Mouse (Mus musculus) thymus, adult 2 months (tissue): Measurements from ENCODE around the gene Abcc12.

Experiments
- CTCF ChIP-seq: fragments of 200-500 bp; IDR thresholded peaks from 2 replicates; pipeline ENCODE4 v1.5.1; 2012; ENCODE audit warnings: mild to moderate bottlenecking, control low read depth, low read length, moderate library complexity, borderline replicate concordance; ENCODE audit not compliant: control insufficient read depth, poor library complexity, insufficient read depth; ENCODE audit errors: extremely low read depth
- POLR2A ChIP-seq: fragments of 200-500 bp; IDR thresholded peaks from 2 replicates; pipeline ENCODE4 v1.6.1; 2012; ENCODE audit warnings: mild to moderate bottlenecking, low read length, control low read depth, moderate library complexity; ENCODE audit not compliant: control insufficient read depth, poor library complexity, insufficient read depth; ENCODE audit errors: extremely low read depth

- TF ChIP-seq POLR2A (no peak), CTCF (no peak)
These were observed 68.2 kb downstream of the Abcc12 start for GRCm38 (mm10) chr8:86512131-86512792.
